Mouse (Mus musculus): ENCODE measurements around the gene Rab44.

Rab44 gene

DNA sequence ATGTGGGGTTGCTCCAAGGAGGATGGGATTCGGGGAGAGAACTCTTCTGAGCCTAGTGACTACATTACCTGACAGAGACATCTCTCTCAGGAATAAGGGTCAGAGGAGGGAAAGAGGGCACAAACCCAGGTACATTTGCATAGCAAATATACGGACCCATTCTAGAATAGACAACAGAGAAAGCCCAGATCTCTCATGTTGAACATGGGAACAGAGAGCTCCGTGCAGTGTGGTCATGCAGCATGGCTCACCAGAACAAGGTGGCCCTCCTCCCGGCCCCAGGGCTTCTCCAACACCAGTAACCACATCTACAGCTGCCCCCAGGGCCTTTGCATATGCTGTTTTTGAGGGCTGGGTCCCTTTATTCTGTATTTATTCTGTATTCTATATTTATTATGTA lies 54.5 kb downstream of the Rab44 start:
- WGBS = 90% methylated on average over 4 of the region's 4 CpGs

DNA sequence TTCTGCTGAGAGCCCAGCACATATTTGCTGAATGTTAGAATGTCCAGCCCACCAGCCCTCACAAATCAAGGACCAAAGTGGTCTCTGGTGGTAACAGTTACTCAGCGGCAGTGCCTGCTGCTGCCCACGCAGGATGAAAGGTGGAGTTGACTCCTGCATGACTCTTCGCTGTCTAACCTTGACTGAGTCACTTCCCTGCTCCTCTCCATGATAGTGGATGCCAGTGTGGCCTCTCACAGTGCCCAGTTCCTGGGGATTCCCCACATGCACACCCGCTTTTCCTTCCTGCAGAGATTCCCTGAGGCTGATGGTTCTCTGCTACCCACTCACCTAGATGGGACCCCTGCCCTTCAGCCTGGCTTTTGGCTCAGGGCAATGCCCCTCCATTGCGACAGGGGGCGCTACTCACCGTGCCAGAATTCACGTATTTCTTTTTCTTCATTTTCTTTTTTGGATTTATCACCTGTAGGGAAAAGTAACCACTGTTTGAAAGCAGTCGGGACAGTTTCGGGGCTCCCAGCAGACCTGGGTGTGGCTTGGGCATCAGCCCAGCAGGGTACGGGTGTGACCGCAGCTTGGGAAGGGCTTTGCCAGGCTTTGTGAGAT lies 55.2 kb downstream of the Rab44 start:
- WGBS = 80% methylated on average over 12 of the region's 12 CpGs

DNA sequence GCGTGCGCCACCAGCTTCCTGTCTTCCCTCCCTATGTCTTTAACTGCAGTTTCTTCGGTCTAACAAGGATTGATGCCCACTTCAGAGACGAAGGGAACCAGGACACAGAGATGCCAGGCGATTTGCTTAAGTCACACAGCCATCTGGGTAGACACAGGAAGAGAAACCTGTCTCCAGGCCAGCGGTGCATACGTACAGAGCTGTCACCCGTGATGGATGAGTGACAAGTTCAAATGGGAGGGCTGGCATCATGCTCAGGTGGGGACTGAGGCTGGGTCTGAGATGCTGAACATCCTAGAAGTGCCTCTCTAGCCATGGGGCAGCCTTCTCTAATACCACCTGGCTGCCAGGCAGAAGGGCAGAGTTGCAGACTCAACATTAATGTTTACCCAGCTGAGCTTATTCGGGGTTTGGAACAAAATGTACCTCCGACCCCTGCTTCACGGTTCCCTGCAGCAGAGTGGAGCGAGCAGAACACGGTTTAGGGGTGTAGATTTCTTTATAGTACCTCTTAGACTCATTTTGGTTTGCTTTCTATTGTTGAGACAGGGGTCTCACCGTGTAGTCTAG lies 56.6 kb downstream of the Rab44 start:
- 76% methylated on average over 14 of the region's 14 CpGs for WGBS

DNA sequence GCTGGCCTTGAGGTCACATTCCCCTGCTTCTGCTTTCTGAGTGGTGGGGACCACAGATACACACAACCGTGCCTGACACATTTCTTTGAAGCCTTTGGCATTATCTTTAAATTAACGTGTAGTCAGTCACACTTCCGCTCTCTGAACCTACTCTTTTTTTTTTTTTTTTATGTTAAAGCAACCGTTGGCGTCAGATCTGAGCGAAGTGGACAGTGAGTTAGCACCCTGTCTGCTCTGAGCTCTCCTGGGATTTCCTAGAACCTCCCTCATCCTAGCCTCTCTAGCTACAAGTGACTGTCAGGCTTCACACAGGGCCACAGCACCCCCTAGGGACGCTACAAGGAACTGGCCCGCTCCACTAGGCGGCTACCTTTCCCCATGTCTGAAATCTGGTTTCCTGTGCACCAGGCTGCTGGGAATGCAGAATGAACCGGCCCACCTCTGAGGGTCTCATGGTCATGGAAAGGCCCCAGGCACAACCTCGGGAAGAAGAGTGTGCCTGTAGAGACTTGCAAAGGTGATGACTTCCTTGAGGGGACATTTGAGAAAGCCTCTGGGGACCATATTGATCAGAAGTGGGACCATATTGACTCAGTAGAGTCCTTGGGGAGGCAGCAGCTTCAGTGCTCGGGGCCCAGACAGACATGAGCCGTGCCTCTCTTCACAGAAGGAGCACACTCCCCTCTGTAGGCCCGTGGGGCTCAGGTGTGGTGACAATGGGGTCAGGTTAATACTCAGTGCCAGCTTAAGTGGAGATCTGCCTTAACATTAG lies 57.2 kb downstream of the Rab44 start:
- WGBS = 26% methylated on average over 14 of the region's 14 CpGs

DNA sequence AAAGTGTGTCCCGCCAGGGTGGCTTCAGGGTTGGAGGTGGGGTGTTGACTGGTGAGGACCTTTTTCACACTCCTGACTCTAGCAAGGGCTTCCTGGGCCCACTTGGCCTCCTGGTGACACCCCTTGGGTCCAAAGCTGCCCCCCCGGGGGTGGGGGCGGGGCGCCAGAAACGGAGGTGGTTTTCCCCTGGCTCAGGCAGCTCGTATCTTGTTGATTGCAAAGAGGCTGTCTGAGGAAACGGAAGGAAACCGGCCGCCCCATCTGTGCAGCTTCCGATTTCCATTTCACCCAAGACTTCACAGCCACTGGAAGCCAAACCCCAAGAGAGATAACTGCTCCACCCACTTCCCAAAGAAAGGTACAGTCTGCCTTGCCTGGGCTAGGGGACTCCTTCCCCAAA lies 58.1 kb downstream of the Rab44 start:
- 40% methylated on average over 10 of the region's 10 CpGs for WGBS

DNA sequence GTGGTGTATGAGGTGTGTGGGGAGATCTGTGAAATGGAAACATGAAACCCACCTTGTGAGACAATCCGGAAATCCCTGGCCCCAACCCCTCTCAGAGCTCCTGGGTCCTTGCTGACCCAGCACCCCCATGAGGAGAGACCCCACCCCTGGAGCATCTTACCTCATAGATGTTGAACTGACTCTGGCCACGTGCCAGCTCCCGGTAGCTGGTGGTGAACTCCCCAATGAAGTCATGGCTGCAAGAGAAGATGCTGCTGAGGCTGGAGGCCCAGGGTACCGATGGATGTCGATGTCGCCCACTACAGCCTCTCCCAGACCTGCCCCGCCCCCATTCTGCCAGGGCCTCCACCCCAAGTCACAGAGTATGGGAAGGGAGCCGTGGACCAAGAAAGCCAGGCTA lies 59.2 kb downstream of the Rab44 start:
- 72% methylated on average over 8 of the region's 8 CpGs for WGBS

DNA sequence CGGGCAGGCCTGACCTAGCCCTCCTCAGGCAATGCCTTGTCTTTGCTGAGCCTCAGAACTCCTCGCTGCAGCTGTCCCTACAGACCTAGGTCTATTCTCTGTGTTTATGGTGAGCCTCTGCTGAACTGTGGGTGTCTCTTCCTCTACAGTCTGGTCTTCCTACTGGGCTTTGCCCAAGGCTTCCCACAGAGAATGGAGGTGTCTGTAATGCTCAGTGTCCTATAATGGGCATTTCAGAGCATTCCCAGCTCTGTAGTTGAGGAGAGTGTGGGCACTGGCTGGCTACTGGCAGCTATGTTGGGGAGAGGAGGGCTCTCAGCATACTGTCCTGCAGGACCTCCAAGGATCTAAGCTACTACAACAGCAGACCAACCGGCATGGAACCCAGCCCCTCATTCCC lies 61.7 kb downstream of the Rab44 start:
- 40% methylated on average over 3 of the region's 3 CpGs for WGBS

DNA sequence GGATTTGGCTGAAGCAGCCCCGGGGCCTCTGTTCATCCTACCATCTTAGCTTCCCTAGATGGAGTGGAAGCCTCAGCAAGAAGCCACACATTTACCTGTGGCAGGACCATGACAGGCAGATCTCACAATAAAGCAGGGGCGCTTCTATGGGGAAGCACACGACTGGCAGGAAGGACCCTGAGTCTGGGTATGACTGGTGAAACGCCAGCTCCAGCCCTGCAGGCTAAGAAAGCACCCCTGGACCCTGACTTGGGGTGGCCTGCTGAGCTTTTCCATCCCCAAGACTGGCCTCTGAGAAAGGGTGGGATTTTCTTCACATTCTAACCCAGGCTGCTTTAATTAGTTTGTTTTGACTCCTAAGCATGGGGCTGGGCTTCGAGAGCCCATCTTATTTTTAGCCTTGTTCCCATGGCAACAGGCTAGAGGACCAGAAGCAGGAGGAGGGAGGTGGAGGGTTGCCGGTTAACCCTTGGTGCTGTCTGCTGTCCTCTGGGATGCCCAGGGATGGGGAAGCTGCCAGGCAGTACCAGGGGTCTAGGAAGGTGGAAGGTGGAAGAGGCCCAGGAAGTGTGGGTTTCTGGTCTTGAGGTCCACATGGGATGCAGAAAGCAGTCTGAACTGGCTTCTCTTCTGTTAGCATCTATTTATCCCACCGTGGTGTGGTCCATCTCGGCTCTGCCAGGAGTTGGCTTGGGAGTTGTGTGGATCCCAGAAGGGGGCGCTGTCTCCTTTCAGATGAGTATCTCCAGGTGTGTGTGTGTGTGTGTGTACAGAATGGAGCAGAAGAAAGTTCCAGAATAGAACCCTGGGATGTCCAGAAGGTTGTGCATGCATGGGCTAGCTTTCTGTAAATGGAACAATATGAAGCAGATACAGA lies 62.7 kb downstream of the Rab44 start:
- WGBS = 21% methylated on average over 9 of the region's 9 CpGs

DNA sequence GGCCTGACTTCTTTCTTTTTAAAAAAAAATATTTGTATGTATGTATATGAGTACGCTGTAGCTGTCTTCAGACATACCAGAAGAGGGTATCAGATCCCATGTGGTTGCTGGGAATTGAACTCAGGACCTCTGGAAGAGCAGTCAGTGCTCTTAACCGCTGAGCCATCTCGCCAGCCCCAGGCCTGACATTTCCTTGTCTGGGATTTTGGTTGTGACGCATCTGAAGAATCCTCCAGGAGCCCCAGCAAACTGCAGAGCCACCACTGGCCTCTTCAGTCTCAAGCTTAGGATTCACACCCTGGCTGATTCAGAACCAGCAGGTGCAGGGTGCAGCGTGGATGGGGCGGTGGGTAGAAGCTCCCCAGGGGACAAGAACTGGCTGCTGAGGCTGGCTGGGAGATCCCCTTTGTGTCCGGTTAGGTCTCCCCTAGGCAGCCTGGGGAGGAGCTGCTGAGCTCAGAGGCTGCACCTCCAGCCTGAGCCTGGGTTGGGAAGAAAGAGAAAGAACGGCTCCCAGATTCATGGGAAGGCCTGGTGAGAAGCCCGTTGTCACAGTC lies 64.6 kb downstream of the Rab44 start:
- 79% methylated on average over 9 of the region's 9 CpGs for WGBS

DNA sequence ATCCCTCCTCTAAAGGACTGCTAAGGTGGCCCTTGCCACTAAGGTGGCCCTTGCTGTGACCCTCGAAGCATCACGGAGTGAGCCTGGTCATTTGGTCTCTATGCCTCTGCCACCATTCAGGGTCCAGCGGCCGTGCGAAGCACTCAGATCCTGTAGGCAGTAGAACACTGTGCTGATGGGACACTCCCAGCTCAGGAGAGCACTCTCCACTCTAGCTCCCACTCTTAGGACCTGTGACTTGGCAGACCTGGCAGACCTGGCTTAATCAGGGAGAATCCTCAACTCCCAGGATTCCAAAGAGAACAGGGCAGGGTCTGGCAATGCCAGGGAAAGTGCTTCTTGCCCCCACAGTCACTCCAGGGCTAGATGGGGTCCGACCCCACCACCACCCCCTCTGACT lies 66.0 kb downstream of the Rab44 start:
- 95% methylated on average over 6 of the region's 6 CpGs for WGBS

DNA sequence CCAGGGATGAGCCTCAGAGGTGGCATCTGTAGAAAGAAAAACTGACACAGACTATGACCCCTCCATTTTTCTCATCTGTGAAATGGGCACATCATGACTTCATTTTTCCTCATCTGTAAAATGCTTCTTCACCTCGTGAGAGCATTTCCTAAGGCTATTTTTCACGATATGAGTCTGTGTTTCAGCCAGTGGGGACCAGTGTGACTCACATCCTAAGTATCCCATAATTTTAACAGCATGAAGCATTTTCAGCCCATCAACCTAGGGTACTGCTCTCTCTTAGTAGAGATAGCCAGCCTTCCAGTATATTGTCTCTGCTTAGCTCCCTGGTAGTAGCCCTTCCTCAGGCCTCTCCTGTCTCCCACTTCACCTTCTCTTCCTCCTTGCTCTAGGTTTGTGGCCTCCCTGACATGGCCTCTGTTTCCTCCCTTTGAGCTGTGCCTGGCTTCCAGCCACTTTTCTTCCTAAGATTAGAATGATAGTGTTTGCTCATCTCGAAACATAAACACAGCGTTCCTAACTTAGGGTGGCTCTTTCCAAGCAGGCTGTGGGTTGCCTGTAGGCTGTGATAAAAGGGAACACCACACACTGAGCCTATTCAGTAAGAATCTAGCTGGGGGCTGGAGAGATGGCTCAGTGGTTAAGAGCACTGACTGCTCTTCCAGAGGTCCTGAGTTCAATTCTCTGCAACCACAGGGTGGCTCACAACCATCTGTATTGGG lies 66.6 kb downstream of the Rab44 start:
- 32% methylated on average over 4 of the region's 4 CpGs for WGBS

DNA sequence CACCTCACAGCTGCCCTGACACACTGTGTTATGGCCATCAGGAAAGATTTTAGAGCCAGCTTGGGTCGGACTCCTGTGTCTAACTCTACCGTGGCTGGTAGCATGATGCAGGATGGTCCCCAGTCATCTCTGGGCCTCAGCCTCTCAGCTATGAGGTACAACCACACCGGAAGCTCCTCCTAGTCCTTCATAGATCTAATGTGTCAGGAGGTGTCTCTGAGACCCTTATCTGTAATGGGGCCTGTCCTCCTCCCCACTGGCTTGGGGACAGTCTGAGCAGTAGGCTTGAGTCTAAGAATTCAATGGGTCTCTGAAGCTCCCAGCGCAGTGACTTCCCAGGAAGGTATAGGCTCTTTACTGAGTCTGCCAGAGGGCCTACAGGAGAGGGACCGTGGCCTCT lies 67.8 kb downstream of the Rab44 start:
- WGBS = 96% methylated on average over 5 of the region's 5 CpGs

DNA sequence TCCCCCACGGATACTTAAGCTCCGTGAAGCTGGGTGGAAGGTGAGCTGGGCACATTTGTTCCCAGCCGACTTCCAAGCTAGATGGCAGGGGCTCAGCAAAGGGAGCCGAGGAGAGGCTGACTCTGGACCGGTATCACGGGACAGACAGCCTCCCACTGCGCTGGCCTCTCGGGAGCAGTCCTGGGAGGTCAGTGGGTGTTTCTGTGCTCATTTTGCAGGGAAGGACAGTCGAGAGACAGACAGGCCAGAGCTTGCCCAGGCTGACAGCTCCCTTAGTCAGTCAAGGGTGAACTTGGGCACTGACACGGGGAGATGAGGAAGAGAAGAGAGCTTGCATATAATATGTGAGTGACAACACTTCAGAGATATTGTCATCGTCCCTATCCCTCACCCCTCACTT lies 69.2 kb downstream of the Rab44 start:
- WGBS = 75% methylated on average over 11 of the region's 11 CpGs

DNA sequence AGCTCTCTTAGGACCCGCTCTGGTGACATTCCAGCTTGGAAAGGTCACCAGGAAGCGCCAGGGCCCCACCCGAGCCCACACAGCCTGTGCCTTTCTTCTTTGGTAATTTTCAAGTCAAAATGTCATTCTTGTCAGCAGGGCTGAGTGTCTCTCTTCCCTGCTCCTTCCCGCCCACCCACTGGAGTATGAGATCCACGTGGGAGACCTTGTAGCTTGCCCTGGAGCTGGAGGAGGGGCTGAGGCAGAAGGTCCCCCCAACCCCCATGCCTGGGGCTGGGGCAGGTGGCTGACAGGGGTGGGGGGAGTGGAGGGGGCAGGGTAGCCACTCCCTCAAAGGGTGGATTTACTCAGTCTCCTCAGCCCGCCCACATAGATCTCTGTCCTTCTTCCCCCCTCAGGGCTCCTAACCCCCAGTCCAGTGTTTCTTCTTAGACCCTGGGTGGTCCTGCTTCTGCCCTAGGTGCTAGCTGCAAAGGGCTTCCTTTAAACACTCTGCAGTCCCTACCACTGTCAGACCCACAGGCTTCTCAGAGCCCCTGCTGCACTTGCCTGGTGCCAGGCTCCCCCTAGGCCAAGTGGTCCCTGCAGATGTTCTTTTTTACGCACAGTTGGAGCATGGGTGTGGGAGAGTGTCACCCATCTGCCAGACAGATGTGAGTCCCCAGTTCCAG lies 71.6 kb downstream of the Rab44 start:
- WGBS = 69% methylated on average over 7 of the region's 7 CpGs

DNA sequence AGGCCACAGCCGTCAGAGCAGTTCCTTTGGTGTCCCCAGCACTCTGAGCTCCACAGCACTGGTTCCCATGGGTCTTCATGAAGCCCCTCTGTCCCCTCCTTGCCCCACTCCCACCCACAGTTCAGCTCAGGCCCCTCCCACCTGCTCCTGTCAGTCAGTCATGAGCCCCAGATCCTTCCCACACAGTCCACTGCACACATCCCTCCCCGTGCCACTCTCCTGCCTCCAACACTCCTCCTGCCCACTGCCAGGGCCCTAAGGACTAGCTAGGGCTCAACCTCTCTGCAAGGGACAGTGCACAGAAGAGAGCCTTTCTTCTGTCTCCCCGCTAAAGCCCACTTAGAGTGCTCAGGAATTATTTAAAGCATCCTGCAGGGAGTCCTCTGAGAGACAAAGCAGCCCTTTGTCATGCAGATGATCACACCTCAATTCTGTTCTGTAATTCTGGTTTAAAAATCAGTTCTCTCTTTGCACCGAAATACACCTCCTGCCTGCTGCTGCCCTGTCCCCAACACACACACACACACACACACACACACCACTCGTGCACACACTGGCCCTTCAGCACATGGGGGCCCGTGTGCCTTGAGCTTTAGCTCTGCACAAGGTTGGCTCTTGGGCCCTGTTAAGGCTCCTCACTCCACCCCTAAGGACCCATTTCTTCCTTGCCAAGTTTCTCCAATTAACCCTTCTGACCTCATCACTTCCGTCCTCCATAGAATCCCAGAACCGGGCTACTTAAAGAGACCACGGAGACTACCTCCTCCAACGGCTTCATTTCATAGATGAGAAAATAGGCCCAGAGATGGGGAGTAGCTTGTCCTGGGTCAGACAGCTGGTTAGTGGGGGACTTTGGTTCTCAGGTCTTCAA lies 73.3 kb downstream of the Rab44 start:
- 59% methylated on average over 10 of the region's 10 CpGs for WGBS

DNA sequence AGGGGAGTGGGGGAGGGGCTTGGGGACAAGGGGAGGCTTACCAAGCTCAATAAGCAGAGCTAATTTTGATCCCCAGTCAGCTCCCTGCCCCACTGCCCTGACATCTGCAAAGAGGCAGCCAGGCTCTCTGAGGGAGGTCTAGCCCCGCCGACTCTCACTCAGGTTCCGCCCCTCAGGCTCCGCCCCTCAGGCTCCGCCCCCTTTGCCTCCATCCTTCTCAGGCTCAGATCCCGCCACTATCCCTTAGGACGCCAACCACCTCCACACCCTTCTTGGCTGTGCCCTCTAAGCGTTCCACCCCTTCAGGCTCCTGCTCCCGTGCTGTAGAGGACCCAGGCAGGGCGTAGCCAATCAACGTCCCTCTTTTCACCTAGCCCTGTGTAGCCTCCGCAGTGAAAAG lies 75.0 kb downstream of the Rab44 start:
- WGBS = 31% methylated on average over 12 of the region's 12 CpGs

DNA sequence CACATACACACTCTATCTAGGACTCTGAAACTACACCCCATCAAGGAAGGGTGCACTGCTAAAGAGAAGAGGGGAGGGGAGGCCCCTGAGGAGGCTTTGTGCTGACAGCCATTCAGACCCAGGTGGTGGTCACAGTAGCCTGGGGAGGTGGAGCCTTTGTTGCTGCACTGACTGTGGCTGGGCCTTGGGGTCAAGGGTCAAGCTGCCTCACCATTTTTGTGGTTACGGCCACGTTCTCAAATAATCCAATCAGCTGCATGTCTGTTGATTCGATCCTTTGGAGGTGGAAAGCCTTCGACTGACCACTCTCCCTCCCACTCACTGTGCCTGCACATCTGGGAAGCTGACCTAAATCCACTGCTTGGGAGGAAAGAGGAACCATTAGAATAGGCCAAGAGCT lies 81.6 kb downstream of the Rab44 start:
- 74% methylated on average over 4 of the region's 4 CpGs for WGBS
